Mouse (Mus musculus): ENCODE measurements around the gene Vps25.

DNA sequence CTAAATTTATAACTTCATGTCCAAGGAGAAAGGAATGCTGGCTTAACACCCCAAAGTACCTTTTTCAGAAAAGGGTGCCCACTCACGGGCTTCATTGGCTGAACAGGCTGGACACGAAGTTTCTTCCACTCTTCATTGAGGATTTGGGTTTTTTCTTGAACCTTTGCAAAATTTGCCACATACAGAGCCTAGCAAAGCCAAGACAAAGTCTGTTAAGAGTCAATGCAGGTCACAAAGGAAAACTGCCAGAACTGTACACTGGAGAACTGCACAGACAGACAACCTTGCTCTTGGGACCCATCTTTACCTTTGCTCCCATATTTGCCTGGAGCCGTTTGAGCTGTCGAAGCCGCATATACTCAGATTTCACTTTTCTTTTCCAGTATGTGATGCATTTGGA, 36.6 kb upstream of the Vps25 start:
- TF ChIP-seq MAX (IDR thresholded peaks at IDR 0.05; ENCODE audit: low read depth) (no peak), POLR2AphosphoS2 (IDR thresholded peaks at IDR 0.05; ENCODE audit: insufficient read length, low read depth) (no peak), MYOD1 (IDR thresholded peaks at IDR 0.05; ENCODE audit: control insufficient read depth in 1 of 3, insufficient read length in 2 of 3, low read depth in 2 of 3) (no peak), POLR2A (IDR thresholded peaks at IDR 0.05; ENCODE audit: insufficient read length, low read depth) (no peak), USF1 (IDR thresholded peaks at IDR 0.05; ENCODE audit: low read depth) (no peak), CEBPB (IDR thresholded peaks at IDR 0.05; ENCODE audit: insufficient read depth, poor library complexity, severe bottlenecking) (no peak), E2F4 (IDR thresholded peaks at IDR 0.05; ENCODE audit: insufficient read depth) (no peak), TCF3 (IDR thresholded peaks at IDR 0.05; ENCODE audit: insufficient read length, low read depth) (no peak), SRF (IDR thresholded peaks at IDR 0.05; ENCODE audit: control insufficient read depth, insufficient read length, low read depth) (no peak), REST (IDR thresholded peaks at IDR 0.05; ENCODE audit: insufficient read depth, insufficient read length) (no peak), MYOG (IDR thresholded peaks at IDR 0.05; ENCODE audit: control insufficient read depth in 1 of 3, insufficient read depth in 1 of 3, insufficient read length in 2 of 3, low read depth in 2 of 3) (no peak), TCF12 (IDR thresholded peaks at IDR 0.05; ENCODE audit: insufficient read depth, poor library complexity, severe bottlenecking) (no peak)

Measured in myocyte (in vitro differentiated cells).